Mouse (Mus musculus) liver, embryonic 14.5 days (tissue): ENCODE results near the gene Psmd13. TPM values are rescaled to one million over a fixed set of nuclear protein-coding genes. Genes with fewer than 3 reads are reported as not detected.

Source experiments
- ATAC-seq: fragments of 200-750 bp; cut with Nextera tagmentation; 2 replicates; pipeline ENCODE4 v1.8.0; 2017; ENCODE audit warnings: moderate number of reproducible peaks, mild to moderate bottlenecking, moderate library complexity; ENCODE audit not compliant: insufficient read depth
- DNase-seq, 3 experiments: peaks; one replicate each; pipeline ENCODE4 v3.0.0-alpha.2; 2012 to 2013; ENCODE audit warnings: low read depth in 3 of 3, low spot score in 3 of 3
- H3K27ac ChIP-seq: fragments of 300-500 bp; sonication (generic); 2 replicates; pipeline ENCODE4 v1.5.1; 2014; ENCODE audit warnings: moderate library complexity, mild to moderate bottlenecking, control low read depth, inconsistent platforms
- H3K27me3 ChIP-seq: fragments of 300-500 bp; sonication (generic); 2 replicates; pipeline ENCODE4 v1.6.1; 2014; ENCODE audit warnings: mild to moderate bottlenecking, low read length, moderate library complexity; ENCODE audit not compliant: control insufficient read depth, insufficient read depth
- H3K36me3 ChIP-seq: fragments of 300-500 bp; sonication (generic); replicated peaks from 2 replicates; pipeline ENCODE4 v1.6.1; 2014; ENCODE audit warnings: low read depth; ENCODE audit not compliant: control insufficient read depth, insufficient read depth
- H3K4me1 ChIP-seq, 2 experiments: fragments of 200-500 bp in 1 of 2; fragments of 300-500 bp in 1 of 2; sonication (generic) in 1 of 2; replicated peaks; 2 replicates each; pipeline ENCODE4 v1.6.1; 2012 to 2014; ENCODE audit warnings: antibody characterized with exemption in 1 of 2, inconsistent platforms in 1 of 2, low read length in 1 of 2; ENCODE audit not compliant: control insufficient read depth in 2 of 2, insufficient read depth in 2 of 2
- H3K4me2 ChIP-seq: fragments of 300-500 bp; sonication (generic); 2 replicates; pipeline ENCODE4 v1.6.1; 2014; ENCODE audit warnings: low read depth, mild to moderate bottlenecking, control low read depth, moderate library complexity
- H3K4me3 ChIP-seq, 2 experiments: fragments of 200-500 bp in 1 of 2; fragments of 300-500 bp in 1 of 2; sonication (generic) in 1 of 2; 2 replicates each; pipeline ENCODE4 v1.5.1; 2012 to 2014; ENCODE audit warnings: low read depth in 2 of 2, low read length in 2 of 2, mild to moderate bottlenecking in 2 of 2, control low read depth in 1 of 2, inconsistent platforms in 1 of 2, moderate library complexity in 1 of 2; ENCODE audit not compliant: insufficient read depth in 1 of 2
- H3K9ac ChIP-seq: fragments of 300-500 bp; sonication (generic); replicated peaks from 2 replicates; pipeline ENCODE4 v1.6.1; 2014; ENCODE audit warnings: mild to moderate bottlenecking, control low read depth, moderate library complexity
- H3K9me3 ChIP-seq: fragments of 300-500 bp; sonication (generic); 2 replicates; pipeline ENCODE4 v1.6.1; 2016; ENCODE audit warnings: low read length, mixed read lengths; ENCODE audit not compliant: control insufficient read depth
- CTCF ChIP-seq: IDR thresholded peaks from 2 replicates; pipeline ENCODE4 v1.5.1; 2016; ENCODE audit warnings: antibody characterized with exemption, low read depth, control low read depth
- EP300 ChIP-seq: IDR thresholded peaks from 2 replicates; pipeline ENCODE4 v1.6.1; 2016; ENCODE audit warnings: antibody characterized with exemption, low read depth
- WGBS: fragments of 180-500 bp; shearing (Covaris S2); extraction: QIAGEN DNeasy Blood & Tissue Kit; methylation state at CpG from one replicate; pipeline ENCODE4 v1.1.7; 2014; ENCODE audit not compliant: insufficient replicate concordance; 5-methylcytosine and 5-hydroxymethylcytosine counted together
- polyA plus RNA-seq, 2 experiments: library from polyadenylated mRNA; depleted of rRNA in 1 of 2; stranded (reverse) in 1 of 2; unstranded in 1 of 2; fragments of >200 nt; fragmentation: Nextera tagmentation in 1 of 2; extraction: Ambion mirVana in 1 of 2; gene quantifications; 2 replicates each; pipeline versions ENCODE4 v1.2.1 to v1.2.3; 2012 to 2014

The Psmd13 gene
- polyA plus RNA-seq, 2 experiments = 50.8 to 92.6 TPM

DNA sequence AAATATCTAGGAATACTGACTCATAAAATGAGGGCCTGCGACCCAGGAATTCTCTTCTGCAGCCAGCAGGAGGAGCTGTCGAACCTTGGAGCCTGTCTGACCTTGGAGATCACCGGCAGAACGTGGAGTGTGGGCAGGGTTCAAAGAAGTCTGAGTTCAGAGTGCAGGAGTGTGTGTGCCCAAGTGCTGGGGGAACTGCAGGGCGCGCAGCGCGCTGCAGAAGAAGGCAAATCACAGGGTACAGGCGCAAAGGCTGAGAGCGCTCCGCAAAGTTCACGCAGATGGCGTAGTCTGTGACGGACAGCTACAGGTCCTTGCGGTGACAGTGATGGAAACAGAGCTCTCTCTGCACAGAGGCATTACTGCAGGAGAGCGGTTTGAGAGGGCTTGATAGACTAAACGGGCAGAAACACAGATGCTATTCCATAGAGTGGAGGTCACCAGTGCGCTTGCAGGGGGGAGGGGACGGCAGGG, 26.9 kb downstream of the Psmd13 start:
- no peaks in the 10 kb centered on the region for H3K27me3 ChIP-seq
- TF ChIP-seq CTCF (peak; percentile 88), EP300 (no peak)
- 3% methylated on average over 19 of the region's 19 CpGs for WGBS
- no peak overlapping the region; the same call in 1 of the 2 replicates for H3K9ac ChIP-seq
- H3K9me3 ChIP-seq = no peaks in the 10 kb centered on the region
- H3K4me1 ChIP-seq = peaks cover 0 to 10% of the 10 kb centered on the region in 2 experiments; a peak in 2 of 4 replicates
- peak overlapping the region; percentile 16 to 34; a peak in 3 of 4 replicates for H3K4me3 ChIP-seq
- peak; percentile 36 to 56 (median 42) for DNase-seq
- ATAC-seq = peak; percentile 52
- no peak overlapping the region for H3K27ac ChIP-seq
- H3K36me3 ChIP-seq = no peaks in the 10 kb centered on the region
- peak overlapping the region; percentile 64 for H3K4me2 ChIP-seq

GRCm38 (mm10) chr7:140912293-140912692, 30.5 kb downstream of the Psmd13 start:
- H3K27ac ChIP-seq = no peak overlapping the region
- peaks cover 0 to 12% of the 10 kb centered on the region in 2 experiments; a peak in 2 of 4 replicates for H3K4me1 ChIP-seq
- ATAC-seq (no peak), DNase-seq (no peak)
- no peaks in the 10 kb centered on the region for H3K9me3 ChIP-seq
- TF ChIP-seq EP300 (no peak), CTCF (no peak)
- no peak overlapping the region for H3K9ac ChIP-seq
- no peaks in the 10 kb centered on the region for H3K27me3 ChIP-seq
- 42% methylated on average over 3 of the region's 3 CpGs for WGBS
- H3K4me3 ChIP-seq = no peak overlapping the region
- no peak overlapping the region for H3K4me2 ChIP-seq
- H3K36me3 ChIP-seq = no peaks in the 10 kb centered on the region

- peaks cover 0 to 12% of the 10 kb centered on the region in 2 experiments; a peak in 2 of 4 replicates for H3K4me1 ChIP-seq
- H3K36me3 ChIP-seq = no peaks in the 10 kb centered on the region
- no peak for TF ChIP-seq EP300
- no peak for TF ChIP-seq CTCF
- no peaks in the 10 kb centered on the region for H3K27me3 ChIP-seq
- H3K9ac ChIP-seq = no peak overlapping the region
- DNase-seq (no peak), ATAC-seq (no peak)
- H3K27ac ChIP-seq = no peak overlapping the region
- 64% methylated on average over 5 of the region's 5 CpGs for WGBS
- H3K4me3 ChIP-seq = no peak overlapping the region
- H3K4me2 ChIP-seq = no peak overlapping the region
- no peaks in the 10 kb centered on the region for H3K9me3 ChIP-seq
Observed at GRCm38 (mm10) chr7:140912846-140913482, 31.2 kb downstream of the Psmd13 start.

GRCm38 (mm10) chr7:140914031-140914690, 32.4 kb downstream of the Psmd13 start:
- WGBS = 65% methylated on average over 8 of the region's 8 CpGs
- Histone ChIP-seq H3K27me3 (no peaks in the 10 kb centered on the region), H3K9me3 (no peaks in the 10 kb centered on the region), H3K4me1 (peaks cover 0 to 10% of the 10 kb centered on the region in 2 experiments; a peak in 2 of 4 replicates), H3K36me3 (no peaks in the 10 kb centered on the region), H3K9ac (no peak overlapping the region), H3K4me2 (no peak overlapping the region), H3K4me3 (no peak overlapping the region), H3K27ac (no peak overlapping the region)
- no peak for ATAC-seq
- no peak for DNase-seq
- no peak for TF ChIP-seq CTCF

- DNase-seq (no peak), ATAC-seq (no peak)
- Histone ChIP-seq H3K9ac (no peak overlapping the region), H3K27ac (no peak overlapping the region), H3K9me3 (no peaks in the 10 kb centered on the region), H3K4me2 (no peak overlapping the region), H3K27me3 (peaks cover 40% of the 10 kb centered on the region), H3K4me1 (peaks cover 0 to 3% of the 10 kb centered on the region in 2 experiments; a peak in 2 of 4 replicates), H3K4me3 (no peak overlapping the region), H3K36me3 (no peaks in the 10 kb centered on the region)
- WGBS = 20% methylated on average over 4 of the region's 4 CpGs
- no peak for TF ChIP-seq EP300
- TF ChIP-seq CTCF = no peak
Observed at GRCm38 (mm10) chr7:140919911-140920310, 38.1 kb downstream of the Psmd13 start.
